Comparison of ENCODE assay signal across 9 mouse cellular contexts in the genomic region with DNA sequence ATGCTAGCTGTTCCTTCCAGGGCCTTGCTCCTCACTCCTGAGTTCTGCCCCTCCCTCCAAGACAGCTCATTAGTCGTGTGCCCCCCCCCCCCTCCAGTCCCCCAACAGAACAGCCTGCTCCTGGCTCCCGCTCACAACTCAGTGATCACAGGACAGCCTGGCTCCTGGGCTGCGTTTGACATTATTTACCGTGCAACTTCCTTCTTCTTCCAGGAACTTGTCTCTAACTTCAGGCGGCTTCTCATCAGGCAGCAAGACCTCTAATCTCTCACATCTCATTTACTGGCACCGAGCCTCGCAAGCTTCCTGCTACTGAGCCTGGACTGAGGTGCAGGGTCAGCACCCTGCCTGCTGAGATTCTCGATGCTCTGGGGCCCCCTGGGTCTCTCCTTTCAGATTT. TPM values are rescaled to one million over a fixed set of nuclear protein-coding genes. Genes with fewer than 3 reads are reported as not detected.
DNase-seq lines count a peak whose midpoint lies in the region; ATAC-seq and TF ChIP-seq lines count a peak whose summit lies in the region.
"Had no signal": no experiment of that assay in that cellular context is flagged by ENCODE, and none has a peak within 500 bp of the region (broad histone marks: within the 10 kb centered on the region; RNA-seq: fewer than 3 reads in every experiment).

No protein-coding gene starts in this region.

- no peak for TF ChIP-seq POLR2A in small intestine, adult 2 months (IDR thresholded peaks at IDR 0.05; ENCODE audit: low read depth, low read length)

- DNase-seq in testis, postnatal 14 days (ENCODE audit: low spot score) = peak; percentile 51
- DNase-seq in testis, postnatal 10 days (ENCODE audit: low spot score) = no peak
- DNase-seq in embryonic facial prominence, embryonic 14.5 days (ENCODE audit: low spot score) = peak; percentile 56
- peak; percentile 79 to 80 for DNase-seq in kidney, postnatal 25 days
- no peak for DNase-seq in left cerebral cortex, adult 8-10 months (ENCODE audit: low spot score in 2 of 2)
- no peak for DNase-seq in right cerebral cortex, postnatal 36 days (ENCODE audit: low spot score in 2 of 2)

- no peaks in the 10 kb centered on the region for H3K9me3 ChIP-seq in embryonic facial prominence, embryonic 14.5 days (ENCODE audit: control insufficient read depth, low read length)
- H3K9me3 ChIP-seq in midbrain, embryonic 16.5 days (replicated peaks; ENCODE audit: control insufficient read depth, low read length, poor library complexity, severe bottlenecking) = no peaks in the 10 kb centered on the region
- H3K9me3 ChIP-seq: midbrain, embryonic 12.5 days had no signal

- no peak overlapping the region for H3K9ac ChIP-seq in embryonic facial prominence, embryonic 14.5 days (ENCODE audit: low read depth, low read length)
- H3K9ac ChIP-seq in midbrain, embryonic 16.5 days (ENCODE audit: low read depth, low read length) = no peak overlapping the region
- H3K9ac ChIP-seq: midbrain, embryonic 12.5 days had no signal

- no peak overlapping the region for H3K4me2 ChIP-seq in embryonic facial prominence, embryonic 14.5 days (ENCODE audit: low read depth, low read length)
- no peak overlapping the region for H3K4me2 ChIP-seq in midbrain, embryonic 16.5 days (ENCODE audit: low read length)
- H3K4me2 ChIP-seq: midbrain, embryonic 12.5 days had no signal

- no peak overlapping the region for H3K27ac ChIP-seq in embryonic facial prominence, embryonic 14.5 days (replicated peaks; ENCODE audit: low read depth, low read length)
- peak overlapping the region; percentile 42 for H3K27ac ChIP-seq in small intestine, adult 2 months (ENCODE audit: insufficient read depth, low read depth, low read length)
- H3K27ac ChIP-seq in midbrain, embryonic 16.5 days (ENCODE audit: low read length) = no peak overlapping the region
- H3K27ac ChIP-seq: midbrain, embryonic 12.5 days had no signal

- H3K4me3 ChIP-seq in embryonic facial prominence, embryonic 14.5 days (ENCODE audit: low read depth, low read length) = no peak overlapping the region
- no peak overlapping the region for H3K4me3 ChIP-seq in small intestine, adult 2 months (ENCODE audit: low read depth, low read length)
- H3K4me3 ChIP-seq in midbrain, embryonic 16.5 days (ENCODE audit: low read depth, low read length) = no peak overlapping the region
- H3K4me3 ChIP-seq: midbrain, embryonic 12.5 days had no signal

- H3K36me3 ChIP-seq in embryonic facial prominence, embryonic 14.5 days (ENCODE audit: control insufficient read depth, insufficient read depth, low read length) = no peaks in the 10 kb centered on the region
- no peaks in the 10 kb centered on the region for H3K36me3 ChIP-seq in small intestine, adult 2 months (ENCODE audit: control insufficient read depth, insufficient read depth, low read length)
- no peaks in the 10 kb centered on the region for H3K36me3 ChIP-seq in midbrain, embryonic 16.5 days (ENCODE audit: control insufficient read depth, insufficient read depth, low read length)
- H3K36me3 ChIP-seq: midbrain, embryonic 12.5 days had no signal

- ATAC-seq in embryonic facial prominence, embryonic 14.5 days (ENCODE audit: low read depth) = no peak
- no peak for ATAC-seq in midbrain, embryonic 16.5 days

- WGBS in embryonic facial prominence, embryonic 14.5 days = 11% methylated on average over 8 of the region's 8 CpGs
- 1% methylated on average over 8 of the region's 8 CpGs for WGBS in small intestine, adult 2 months
- 13% methylated on average over 8 of the region's 8 CpGs for WGBS in midbrain, embryonic 16.5 days

- no peak for TF ChIP-seq CTCF in small intestine, adult 2 months (IDR thresholded peaks at IDR 0.05; ENCODE audit: extremely low read depth, insufficient read length, insufficient replicate concordance, low read depth, low read length)

- H3K27me3 ChIP-seq in embryonic facial prominence, embryonic 14.5 days (replicated peaks; ENCODE audit: control insufficient read depth, insufficient read depth, low read length) = no peaks in the 10 kb centered on the region
- no peaks in the 10 kb centered on the region for H3K27me3 ChIP-seq in small intestine, adult 2 months (ENCODE audit: control insufficient read depth, insufficient read depth, low read length)
- H3K27me3 ChIP-seq in midbrain, embryonic 16.5 days (ENCODE audit: control insufficient read depth, insufficient read depth, low read depth, low read length) = no peaks in the 10 kb centered on the region

- peaks cover 20% of the 10 kb centered on the region for H3K4me1 ChIP-seq in embryonic facial prominence, embryonic 14.5 days (ENCODE audit: control insufficient read depth, insufficient read depth, low read length)
- peaks cover 38% of the 10 kb centered on the region for H3K4me1 ChIP-seq in small intestine, adult 2 months (ENCODE audit: control insufficient read depth, insufficient read depth, insufficient read length, low read length)
- peaks cover 13% of the 10 kb centered on the region for H3K4me1 ChIP-seq in midbrain, embryonic 16.5 days (ENCODE audit: control insufficient read depth, insufficient read depth, low read length)

RNA-seq across cellular contexts. Expression of a gene that starts 8.5 kb away (rescaled TPM):
- 3.7 and 4.2 TPM in 2 replicates for polyA plus RNA-seq in embryonic facial prominence, embryonic 14.5 days (2014; fragmentation: Nextera tagmentation; extraction: Ambion mirVana)
- polyA plus RNA-seq in small intestine, adult 2 months (2012; rRNA removed) = 25.8 and 27.7 TPM in 2 replicates
- 1 to 10 TPM; 3.6 to 9.2 (median 5.8) TPM for total RNA-seq in left cerebral cortex, adult 8-10 months (2022)
- 4.2 and 5.0 TPM in 2 replicates for polyA plus RNA-seq in midbrain, embryonic 16.5 days (2015; fragmentation: Nextera tagmentation; extraction: Ambion mirVana)

RNA-seq across cellular contexts. Expression of a gene that starts 21.2 kb away (rescaled TPM):
- polyA plus RNA-seq in embryonic facial prominence, embryonic 14.5 days (2014; fragmentation: Nextera tagmentation; extraction: Ambion mirVana) = not detected in 2 replicates
- 0.11 TPM in 1 of 2 replicates, not detected in the other for polyA plus RNA-seq in small intestine, adult 2 months (2012; rRNA removed)
- under 1 TPM in 2 of 4 experiments, not detected in 2; 0.21 to 0.37 TPM for total RNA-seq in left cerebral cortex, adult 8-10 months (2022)
- polyA plus RNA-seq in midbrain, embryonic 16.5 days (2015; fragmentation: Nextera tagmentation; extraction: Ambion mirVana) = not detected in 2 replicates
- polyA plus RNA-seq: midbrain, embryonic 12.5 days had no signal

RNA-seq across cellular contexts. Expression of a gene that starts 32.7 kb away (rescaled TPM):
- polyA plus RNA-seq in embryonic facial prominence, embryonic 14.5 days (2014; fragmentation: Nextera tagmentation; extraction: Ambion mirVana) = 229 and 265 TPM in 2 replicates
- 4.3 and 9.5 TPM in 2 replicates for polyA plus RNA-seq in small intestine, adult 2 months (2012; rRNA removed)
- total RNA-seq in left cerebral cortex, adult 8-10 months (2022) = 1 to 10 TPM in 1 of 4 experiments, under 1 TPM in 3; 0.14 to 1.3 (median 0.72) TPM
- polyA plus RNA-seq in midbrain, embryonic 16.5 days (2015; fragmentation: Nextera tagmentation; extraction: Ambion mirVana) = 21.0 and 27.3 TPM in 2 replicates

RNA-seq across cellular contexts. Expression of a gene that starts 55.9 kb away (rescaled TPM):
- polyA plus RNA-seq in embryonic facial prominence, embryonic 14.5 days (2014; fragmentation: Nextera tagmentation; extraction: Ambion mirVana) = 108 and 119 TPM in 2 replicates
- polyA plus RNA-seq in small intestine, adult 2 months (2012; rRNA removed) = 22.8 and 52.2 TPM in 2 replicates
- total RNA-seq in left cerebral cortex, adult 8-10 months (2022) = 1 to 10 TPM in 3 of 4 experiments, under 1 TPM in 1; 0.52 to 1.7 (median 1.2) TPM
- polyA plus RNA-seq in midbrain, embryonic 16.5 days (2015; fragmentation: Nextera tagmentation; extraction: Ambion mirVana) = 9.8 and 12.9 TPM in 2 replicates

RNA-seq across cellular contexts. Expression of a gene that starts 56.1 kb away (rescaled TPM):
- polyA plus RNA-seq in embryonic facial prominence, embryonic 14.5 days (2014; fragmentation: Nextera tagmentation; extraction: Ambion mirVana) = 4.5 and 5.5 TPM in 2 replicates
- polyA plus RNA-seq in small intestine, adult 2 months (2012; rRNA removed) = 4.3 and 11.1 TPM in 2 replicates
- total RNA-seq in left cerebral cortex, adult 8-10 months (2022) = 1 to 10 TPM; 4.2 to 9.0 (median 7.1) TPM
- 5.6 and 5.9 TPM in 2 replicates for polyA plus RNA-seq in midbrain, embryonic 16.5 days (2015; fragmentation: Nextera tagmentation; extraction: Ambion mirVana)

Comparison
In these comparisons a context has a peak if more than half of its experiments do, and no peak if none do; other contexts are left out.
1. DNase-seq: peak in testis, postnatal 14 days (single experiment), embryonic facial prominence, embryonic 14.5 days (single experiment) and kidney, postnatal 25 days (2 of 2); none in testis, postnatal 10 days (single experiment), left cerebral cortex, adult 8-10 months (0 of 2) and right cerebral cortex, postnatal 36 days (0 of 2).